Mouse (Mus musculus) heart, postnatal 0 days (tissue): ENCODE measurements at regions not wholly inside any gene's neighbourhood (a gene's known extent, or its start where the extent isn't known, plus 50 kb on each side); places are given as distances from the start of the nearest gene placed in this dataset.

ENCODE experiments used
- CTCF ChIP-seq: IDR thresholded peaks from 2 replicates; pipeline ENCODE4 v1.5.1; 2016; ENCODE audit warnings: antibody characterized with exemption, control low read depth, low read depth
- EP300 ChIP-seq: IDR thresholded peaks from 2 replicates; pipeline ENCODE4 v1.6.1; 2016; ENCODE audit warnings: antibody characterized with exemption, low read depth

- TF ChIP-seq CTCF (no peak), EP300 (no peak)
Observed at GRCm38 (mm10) chr2:101043050-101043449, 581.5 kb upstream of the Rag2 start.
